Mouse (Mus musculus) neural tube, embryonic 13.5 days (tissue): ENCODE measurements at regions not wholly inside any gene's neighbourhood (a gene's known extent, or its start where the extent isn't known, plus 50 kb on each side); places are given as distances from the start of the nearest gene placed in this dataset.

Source experiments
- ATAC-seq: fragments of 200-750 bp; cut with Nextera tagmentation; 2 replicates; pipeline ENCODE4 v1.8.0; 2017; ENCODE audit warnings: low read depth, mild to moderate bottlenecking, moderate TSS enrichment, moderate library complexity
- H3K27ac ChIP-seq: fragments of 300-500 bp; sonication (generic); replicated peaks from 2 replicates; pipeline ENCODE4 v1.5.1; 2015; ENCODE audit warnings: moderate library complexity, mild to moderate bottlenecking, inconsistent platforms
- H3K27me3 ChIP-seq: fragments of 300-500 bp; sonication (generic); 2 replicates; pipeline ENCODE4 v1.6.1; 2015; ENCODE audit warnings: mild to moderate bottlenecking, inconsistent platforms
- H3K36me3 ChIP-seq: fragments of 300-500 bp; sonication (generic); 2 replicates; pipeline ENCODE4 v1.6.1; 2015; ENCODE audit warnings: mild to moderate bottlenecking, inconsistent platforms
- H3K4me1 ChIP-seq: fragments of 300-500 bp; sonication (generic); replicated peaks from 2 replicates; pipeline ENCODE4 v1.6.1; 2015; ENCODE audit warnings: inconsistent platforms
- H3K4me2 ChIP-seq: fragments of 300-500 bp; sonication (generic); 2 replicates; pipeline ENCODE4 v1.6.1; 2015; ENCODE audit warnings: inconsistent platforms, mild to moderate bottlenecking, moderate library complexity
- H3K4me3 ChIP-seq: fragments of 300-500 bp; sonication (generic); 2 replicates; pipeline ENCODE4 v1.5.1; 2015; ENCODE audit warnings: mild to moderate bottlenecking, inconsistent platforms
- H3K9ac ChIP-seq: fragments of 300-500 bp; sonication (generic); 2 replicates; pipeline ENCODE4 v1.6.1; 2015; ENCODE audit warnings: moderate library complexity, mild to moderate bottlenecking, inconsistent platforms
- H3K9me3 ChIP-seq: fragments of 300-500 bp; sonication (generic); 2 replicates; pipeline ENCODE4 v1.6.1; 2016; ENCODE audit warnings: inconsistent platforms
- WGBS: fragments of 180-500 bp; shearing (Covaris S2); methylation state at CpG from one replicate; pipeline ENCODE4 v1.1.7; 2015; 5-methylcytosine and 5-hydroxymethylcytosine counted together

- H3K9ac ChIP-seq = no peak overlapping the region
- no peak for ATAC-seq
- no peaks in the 10 kb centered on the region for H3K4me1 ChIP-seq
- H3K36me3 ChIP-seq = no peaks in the 10 kb centered on the region
- WGBS = 88% methylated on average over 8 of the region's 8 CpGs
- H3K27ac ChIP-seq = no peak overlapping the region
- H3K4me2 ChIP-seq = no peak overlapping the region
- H3K4me3 ChIP-seq = no peak overlapping the region
- H3K9me3 ChIP-seq = no peaks in the 10 kb centered on the region
- H3K27me3 ChIP-seq = no peaks in the 10 kb centered on the region
Measured at GRCm38 (mm10) chr1:183553219-183553618, 135.2 kb downstream of the Hhipl2 start.

DNA sequence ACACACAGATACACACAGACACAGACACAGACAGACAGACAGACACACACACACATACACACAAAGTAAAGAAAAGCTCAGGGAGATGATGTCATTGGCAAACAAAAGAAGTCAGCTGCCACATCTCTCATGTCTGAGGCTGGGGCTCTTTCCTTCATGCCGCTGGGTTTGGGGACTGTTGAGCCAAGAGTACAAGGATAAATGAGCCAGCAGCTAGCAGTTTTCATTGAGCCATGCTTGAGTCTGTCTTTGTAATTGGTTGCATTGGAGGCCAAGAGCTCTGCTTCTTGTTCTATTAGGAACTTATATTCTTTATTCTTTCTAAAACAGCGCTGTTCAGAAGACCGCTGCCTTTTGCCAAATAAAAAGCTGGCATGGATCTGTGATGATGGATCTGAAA lies 144.8 kb downstream of the Hhipl2 start:
- Histone ChIP-seq H3K4me1 (no peaks in the 10 kb centered on the region), H3K36me3 (no peaks in the 10 kb centered on the region), H3K4me3 (no peak overlapping the region), H3K4me2 (no peak overlapping the region), H3K27ac (no peak overlapping the region), H3K9ac (no peak overlapping the region), H3K27me3 (no peaks in the 10 kb centered on the region), H3K9me3 (no peaks in the 10 kb centered on the region)
- 88% methylated on average over 3 of the region's 3 CpGs for WGBS
- ATAC-seq = no peak

- Histone ChIP-seq H3K4me2 (no peak overlapping the region), H3K4me1 (peaks cover 5% of the 10 kb centered on the region; the same call in 1 of the 2 replicates), H3K9me3 (no peaks in the 10 kb centered on the region), H3K4me3 (no peak overlapping the region), H3K9ac (no peak overlapping the region), H3K36me3 (no peaks in the 10 kb centered on the region), H3K27me3 (no peaks in the 10 kb centered on the region), H3K27ac (no peak overlapping the region)
- no peak for ATAC-seq
- 56% methylated on average over 10 of the region's 10 CpGs for WGBS
Measured at GRCm38 (mm10) chr1:183573621-183574585, 155.9 kb downstream of the Hhipl2 start.

DNA sequence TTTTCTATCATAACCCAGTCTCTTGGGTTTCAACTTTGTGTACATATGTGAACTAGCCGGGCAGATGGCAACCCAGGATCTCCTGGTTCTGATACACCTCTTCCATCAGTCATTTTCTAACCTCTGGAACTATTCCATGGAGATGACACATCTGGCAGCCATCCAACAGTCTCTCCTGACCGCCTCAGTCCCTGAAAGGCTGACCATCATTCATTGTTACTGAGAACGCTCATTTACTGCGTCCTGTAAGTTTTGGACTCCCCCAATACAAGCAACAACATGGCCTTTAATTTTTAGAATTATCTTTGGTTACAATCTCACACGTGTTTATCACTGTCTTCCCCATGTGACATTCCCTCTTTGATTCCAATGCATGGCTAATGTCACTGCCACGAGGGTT lies 166.8 kb downstream of the Hhipl2 start:
- 67% methylated on average over 6 of the region's 6 CpGs for WGBS

GRCm38 (mm10) chr1:183586406-183586805 lies 168.4 kb downstream of the Hhipl2 start:
- no peak for ATAC-seq
- no peak overlapping the region for H3K27ac ChIP-seq
- H3K4me1 ChIP-seq = no peaks in the 10 kb centered on the region
- H3K4me2 ChIP-seq = no peak overlapping the region
- H3K9me3 ChIP-seq = 0 out of 2 replicates have a peak, but pooled peaks cover 7% of the 10 kb centered on the region
- no peak overlapping the region for H3K4me3 ChIP-seq
- no peak overlapping the region for H3K9ac ChIP-seq
- H3K36me3 ChIP-seq = no peaks in the 10 kb centered on the region
- WGBS = 86% methylated on average over 4 of the region's 4 CpGs
- H3K27me3 ChIP-seq = no peaks in the 10 kb centered on the region

More for the DNA sequence above, 166.8 kb downstream of the Hhipl2 start:
- 0 out of 2 replicates have a peak, but pooled peaks cover 7% of the 10 kb centered on the region for H3K9me3 ChIP-seq
- H3K27me3 ChIP-seq = no peaks in the 10 kb centered on the region
- no peaks in the 10 kb centered on the region for H3K36me3 ChIP-seq
- H3K4me1 ChIP-seq = no peaks in the 10 kb centered on the region
- H3K27ac ChIP-seq = no peak overlapping the region
- H3K4me3 ChIP-seq = no peak overlapping the region
- H3K4me2 ChIP-seq = no peak overlapping the region
- ATAC-seq = no peak
- no peak overlapping the region for H3K9ac ChIP-seq

DNA sequence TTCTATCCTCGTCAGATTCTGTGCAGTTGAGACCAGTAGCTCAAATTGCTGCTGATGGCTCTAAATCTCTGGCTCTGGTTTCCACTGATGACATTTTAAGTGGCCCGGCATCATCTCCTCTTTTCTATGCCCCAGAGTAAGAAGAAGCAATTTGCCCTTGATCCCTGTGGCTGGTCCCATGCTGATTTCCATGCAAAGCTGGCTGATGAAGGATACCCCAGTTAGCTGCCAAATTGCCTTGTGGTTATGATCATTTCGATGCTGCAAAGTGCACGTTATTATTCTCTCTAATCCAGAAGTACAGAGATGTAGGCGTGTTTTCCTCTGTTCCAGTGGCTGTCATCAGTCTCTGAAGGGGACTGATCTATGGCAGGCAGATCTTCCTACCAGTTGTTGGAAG lies 177.3 kb downstream of the Hhipl2 start:
- Histone ChIP-seq H3K4me1 (no peaks in the 10 kb centered on the region), H3K36me3 (no peaks in the 10 kb centered on the region), H3K27ac (no peak overlapping the region), H3K27me3 (no peaks in the 10 kb centered on the region), H3K4me2 (no peak overlapping the region), H3K4me3 (no peak overlapping the region), H3K9ac (no peak overlapping the region), H3K9me3 (no peaks in the 10 kb centered on the region)
- ATAC-seq = no peak
- WGBS = 65% methylated on average over 5 of the region's 5 CpGs

GRCm38 (mm10) chr1:183600466-183600865 lies 182.5 kb downstream of the Hhipl2 start:
- Histone ChIP-seq H3K4me2 (no peak overlapping the region), H3K9me3 (no peaks in the 10 kb centered on the region), H3K27me3 (no peaks in the 10 kb centered on the region), H3K4me1 (no peaks in the 10 kb centered on the region), H3K36me3 (no peaks in the 10 kb centered on the region), H3K4me3 (no peak overlapping the region), H3K27ac (no peak overlapping the region), H3K9ac (no peak overlapping the region)
- 81% methylated on average over 8 of the region's 8 CpGs for WGBS
- no peak for ATAC-seq

- Histone ChIP-seq H3K4me2 (no peak overlapping the region), H3K4me1 (peaks cover 18% of the 10 kb centered on the region), H3K27ac (no peak overlapping the region), H3K4me3 (no peak overlapping the region), H3K36me3 (no peaks in the 10 kb centered on the region), H3K9me3 (no peaks in the 10 kb centered on the region), H3K27me3 (no peaks in the 10 kb centered on the region), H3K9ac (no peak overlapping the region)
- WGBS = 61% methylated on average over 8 of the region's 8 CpGs
- no peak for ATAC-seq
Measured at GRCm38 (mm10) chr1:183611966-183612694, 194.1 kb downstream of the Hhipl2 start.

DNA sequence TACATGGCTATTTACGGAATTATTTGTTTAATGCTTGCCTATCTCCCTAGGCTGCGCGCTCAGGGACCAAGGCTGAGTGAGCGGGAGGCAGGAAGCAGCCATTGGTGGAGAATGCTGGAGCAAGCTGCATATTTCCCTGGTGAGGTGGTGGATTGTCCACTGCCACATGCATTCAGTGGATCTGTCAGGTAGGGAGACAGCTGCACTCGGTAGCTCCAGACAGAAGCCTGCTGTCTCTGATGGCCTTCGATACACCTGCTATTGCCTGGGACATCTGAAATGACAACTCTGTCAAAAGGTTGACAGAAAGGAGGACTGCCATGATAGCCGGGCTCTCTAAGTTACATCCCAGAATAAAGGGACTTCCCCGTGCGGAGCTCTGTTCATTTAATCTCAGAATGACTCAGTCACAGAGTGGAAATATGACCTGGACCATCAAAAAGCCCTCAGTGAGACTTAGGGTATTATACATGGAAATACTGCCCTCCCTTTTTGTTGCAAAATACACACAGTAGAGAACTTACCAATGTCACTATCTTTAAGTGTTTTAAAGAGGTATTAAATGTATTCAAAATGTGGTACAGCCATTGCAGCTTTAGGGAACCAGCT lies 201.5 kb downstream of the Hhipl2 start:
- no peaks in the 10 kb centered on the region for H3K36me3 ChIP-seq
- WGBS = 83% methylated on average over 9 of the region's 9 CpGs
- ATAC-seq = no peak
- H3K4me3 ChIP-seq = no peak overlapping the region
- H3K4me2 ChIP-seq = no peak overlapping the region
- no peak overlapping the region for H3K27ac ChIP-seq
- no peaks in the 10 kb centered on the region for H3K27me3 ChIP-seq
- no peak overlapping the region for H3K9ac ChIP-seq
- H3K9me3 ChIP-seq = no peaks in the 10 kb centered on the region
- H3K4me1 ChIP-seq = no peaks in the 10 kb centered on the region

DNA sequence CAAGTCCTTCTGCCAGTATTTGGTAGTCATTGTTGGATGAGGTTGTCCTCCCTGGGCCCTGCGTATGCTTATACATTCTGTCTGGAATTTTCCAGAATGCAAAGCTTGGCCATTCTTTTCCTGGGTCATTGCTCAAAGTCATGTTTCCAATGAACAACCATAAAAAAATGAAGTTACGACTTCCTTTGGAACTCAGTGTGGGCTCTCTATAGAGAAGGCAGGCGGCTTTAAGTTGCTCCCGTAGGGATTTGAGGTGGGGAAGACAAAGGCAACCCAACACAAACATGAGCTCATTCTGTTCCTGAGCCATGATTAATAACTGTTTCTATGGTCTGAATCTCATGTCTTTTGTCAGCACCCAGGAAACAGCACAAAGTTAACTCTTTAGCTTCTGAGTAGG lies 204.3 kb downstream of the Hhipl2 start:
- H3K27ac ChIP-seq = no peak overlapping the region

DNA sequence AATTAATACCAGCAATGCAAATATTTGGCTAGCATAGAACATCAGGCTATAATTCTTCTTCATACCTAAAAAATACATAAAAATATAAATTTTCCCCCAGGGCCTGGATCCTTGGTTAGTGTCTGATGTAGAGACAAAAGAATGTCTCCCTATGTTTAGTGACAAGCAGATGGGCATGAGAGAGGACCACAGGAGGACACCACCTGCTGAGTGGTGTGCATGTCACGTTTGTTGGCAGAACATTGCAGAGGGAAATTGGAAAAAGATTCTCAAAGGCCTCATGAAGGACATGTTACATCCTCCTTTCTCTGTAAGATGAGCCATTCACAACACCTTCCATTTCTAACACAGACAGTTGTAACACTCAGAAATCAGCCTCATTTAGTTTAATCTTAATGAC lies 206.3 kb downstream of the Hhipl2 start:
- Histone ChIP-seq H3K4me1 (no peaks in the 10 kb centered on the region), H3K9me3 (no peaks in the 10 kb centered on the region), H3K27me3 (no peaks in the 10 kb centered on the region), H3K4me3 (no peak overlapping the region), H3K27ac (no peak overlapping the region), H3K4me2 (no peak overlapping the region), H3K36me3 (no peaks in the 10 kb centered on the region), H3K9ac (no peak overlapping the region)
- ATAC-seq = no peak
- 33% methylated on average over 1 of the region's 1 CpGs for WGBS

More for the DNA sequence above, 204.3 kb downstream of the Hhipl2 start:
- Histone ChIP-seq H3K9me3 (no peaks in the 10 kb centered on the region), H3K4me1 (no peaks in the 10 kb centered on the region), H3K36me3 (no peaks in the 10 kb centered on the region), H3K9ac (no peak overlapping the region), H3K27me3 (no peaks in the 10 kb centered on the region), H3K4me3 (no peak overlapping the region), H3K4me2 (no peak overlapping the region)
- 29% methylated on average over 4 of the region's 4 CpGs for WGBS
- no peak for ATAC-seq

GRCm38 (mm10) chr1:183633810-183634209 lies 215.8 kb downstream of the Hhipl2 start:
- Histone ChIP-seq H3K36me3 (no peaks in the 10 kb centered on the region), H3K9me3 (no peaks in the 10 kb centered on the region), H3K27me3 (no peaks in the 10 kb centered on the region), H3K9ac (no peak overlapping the region), H3K4me2 (no peak overlapping the region), H3K4me3 (no peak overlapping the region), H3K4me1 (no peaks in the 10 kb centered on the region), H3K27ac (no peak overlapping the region)
- ATAC-seq = no peak
- 83% methylated on average over 6 of the region's 6 CpGs for WGBS
